Mouse (Mus musculus) large intestine, adult 2 months (tissue): Measurements from ENCODE around the gene Tdg. TPM values are rescaled to one million over a fixed set of nuclear protein-coding genes. Genes with fewer than 3 reads are reported as not detected.

Experiments used
- DNase-seq: peaks from one replicate; pipeline ENCODE4 v3.0.0-alpha.2; 2012; ENCODE audit warnings: low read depth, low spot score
- WGBS: fragments of 180-500 bp; shearing (Covaris S2); methylation state at CpG from one replicate; pipeline ENCODE4 v1.1.7; 2018; 5-methylcytosine and 5-hydroxymethylcytosine counted together
- polyA plus RNA-seq: library from polyadenylated mRNA; depleted of rRNA; stranded (reverse); fragments of >200 nt; gene quantifications from 2 replicates; pipeline ENCODE4 v1.2.3, GENCODE M21; 2012

Gene Tdg
- polyA plus RNA-seq, 1 experiment, result 28.2 TPM

DNA sequence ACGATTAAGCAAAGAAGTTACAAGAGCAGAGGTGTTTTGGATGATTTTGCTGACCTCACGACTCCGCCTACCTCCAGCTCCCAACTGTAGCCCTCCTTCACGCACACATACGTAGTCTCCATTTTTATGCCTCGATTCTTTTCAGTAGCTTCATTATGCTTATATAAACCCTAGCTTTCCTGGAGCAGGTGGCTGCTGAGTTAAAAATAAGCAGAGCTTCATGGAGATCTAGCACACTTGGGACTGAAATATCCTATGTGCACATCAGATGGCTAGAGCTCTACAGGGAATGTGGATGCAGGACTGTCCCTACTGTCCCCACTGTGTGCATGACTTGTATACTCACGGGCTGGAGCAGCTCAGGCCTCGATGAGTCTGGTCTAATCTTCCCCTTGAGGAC lies 32.2 kb downstream of the Tdg start:
- WGBS, result 82% methylated on average over 8 of the region's 8 CpGs
- DNase-seq, result no peak

DNA sequence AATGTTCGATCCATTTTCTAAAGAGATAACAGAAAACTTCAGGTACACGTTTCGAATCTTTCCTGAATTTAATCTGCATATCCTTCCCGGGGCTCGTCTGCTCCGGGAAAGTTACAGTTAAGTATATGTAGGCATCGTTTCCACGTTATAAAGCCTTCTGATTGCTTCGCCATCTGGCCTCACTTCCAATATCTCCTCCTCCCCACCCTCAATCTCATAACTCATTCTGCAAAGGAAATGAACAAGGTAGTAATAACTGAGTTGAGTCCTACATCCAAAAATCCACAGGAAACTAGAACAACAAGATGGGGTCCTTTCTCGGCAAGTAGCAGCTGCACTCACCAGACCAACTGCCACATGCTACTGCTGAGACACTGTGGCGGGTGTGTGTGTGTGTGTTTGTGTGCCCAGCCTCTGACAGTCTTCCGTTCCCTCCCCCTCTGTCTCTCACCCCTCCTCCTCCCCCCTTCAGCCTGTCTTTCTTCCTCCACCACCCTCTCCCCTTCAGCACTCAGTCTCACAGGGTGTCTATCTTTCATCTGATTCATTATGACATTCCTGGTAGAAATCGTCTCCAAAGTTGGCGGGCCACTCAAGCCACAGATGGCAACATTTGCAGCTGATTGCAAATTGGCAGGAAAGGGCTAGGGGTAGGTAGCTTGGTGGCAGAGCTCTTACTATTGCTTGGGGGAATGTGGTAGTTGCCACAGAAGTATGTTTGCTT lies 32.8 kb downstream of the Tdg start:
- 67% methylated on average over 14 of the region's 14 CpGs for WGBS
- no peak for DNase-seq

DNA sequence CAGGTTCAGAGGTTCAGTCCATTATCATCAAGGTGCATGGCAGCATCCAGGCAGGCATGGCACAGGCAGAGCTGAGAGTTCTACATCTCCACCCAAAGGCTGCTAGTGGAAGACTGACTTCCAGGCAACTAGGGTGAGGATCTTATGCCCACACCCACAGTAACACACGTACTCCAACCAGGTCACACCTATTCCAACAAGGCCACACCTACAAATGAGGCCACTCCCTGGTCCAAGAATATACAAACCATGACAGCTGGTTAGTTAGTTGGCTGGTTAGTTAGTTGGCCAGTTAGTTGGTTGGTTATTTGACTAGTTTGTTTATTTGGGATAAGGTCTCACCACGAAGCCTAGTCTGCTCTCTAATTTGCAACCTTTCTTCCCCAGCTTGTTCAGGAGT lies 33.7 kb downstream of the Tdg start:
- 62% methylated on average over 2 of the region's 2 CpGs for WGBS
- DNase-seq, result no peak

DNA sequence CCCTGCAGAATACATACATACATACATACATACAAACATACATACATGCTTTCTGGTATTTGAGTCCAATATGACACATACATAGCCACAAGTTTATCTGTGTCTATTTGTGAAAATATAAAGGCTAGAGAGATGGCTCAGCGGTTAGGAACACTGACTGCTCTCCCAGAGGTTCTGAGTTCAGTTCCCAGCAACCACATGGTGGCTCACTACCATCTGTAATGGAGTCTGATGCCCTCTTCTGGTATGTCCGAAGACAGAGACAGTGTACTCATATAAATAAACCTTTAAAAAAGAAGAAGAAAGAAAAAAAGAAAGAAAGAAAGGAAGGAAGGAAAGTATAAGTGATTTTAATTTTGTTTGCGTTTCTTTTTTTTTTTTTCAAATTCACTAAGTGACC lies 36.3 kb downstream of the Tdg start:
- DNase-seq, result no peak
- 61% methylated on average over 3 of the region's 3 CpGs for WGBS

DNA sequence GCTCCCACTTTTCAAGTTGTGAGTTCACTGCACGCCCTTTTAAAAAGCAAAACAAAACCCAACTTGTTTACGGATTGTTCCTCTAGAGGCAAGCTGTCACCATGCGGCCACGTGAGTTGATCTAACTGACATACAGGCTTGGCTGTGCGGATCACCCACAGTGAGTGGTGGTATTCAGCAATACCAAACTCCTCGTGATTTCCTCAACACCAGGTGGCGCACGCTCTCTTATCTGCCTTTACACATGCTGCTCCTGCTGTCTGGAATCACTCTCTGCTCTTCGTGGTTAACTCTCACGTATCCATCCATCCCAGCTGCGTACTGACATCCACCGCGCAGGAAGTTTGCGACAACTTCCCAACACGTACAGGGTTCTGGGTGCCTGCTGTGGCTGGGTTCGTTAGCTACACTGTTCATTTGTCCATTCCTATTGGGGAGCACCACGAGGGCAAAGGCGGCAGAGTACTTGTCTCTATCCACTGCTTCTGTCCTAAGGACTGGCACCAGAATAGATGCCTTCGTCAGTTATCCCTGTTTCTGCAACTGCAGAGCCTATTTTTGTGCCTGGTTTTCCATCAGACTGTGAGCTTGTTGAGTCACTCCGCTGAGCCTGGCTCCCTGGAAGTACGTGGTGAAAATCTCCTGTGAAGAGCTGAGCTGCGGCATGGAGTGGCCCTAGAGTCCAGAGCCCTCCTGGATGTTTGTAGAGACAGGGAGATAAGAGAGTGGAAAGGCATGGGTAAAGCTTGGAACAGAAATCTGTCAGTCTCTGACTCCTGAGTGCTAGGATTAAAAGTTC lies 37.0 kb downstream of the Tdg start:
- WGBS, result 17% methylated on average over 22 of the region's 22 CpGs
- DNase-seq, result peak; percentile 39

DNA sequence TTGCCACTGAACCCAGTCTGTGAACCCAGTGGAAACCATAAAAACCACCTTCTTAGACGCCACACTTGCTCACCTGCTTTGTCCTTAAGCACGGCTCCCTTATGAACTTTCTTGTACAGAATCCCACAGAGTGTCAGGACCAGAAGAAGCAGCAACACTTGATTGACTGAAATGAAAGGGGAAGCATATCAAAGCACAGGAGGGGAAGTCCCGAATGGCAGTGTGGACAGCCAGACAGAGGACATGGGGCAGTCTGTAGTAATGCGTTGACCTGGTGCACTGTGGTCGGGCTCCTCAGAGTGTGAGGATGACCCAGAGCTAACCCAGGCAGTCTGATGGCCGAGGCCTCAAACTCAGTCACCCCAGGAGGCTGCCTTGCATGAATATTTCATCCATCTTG lies 40.6 kb downstream of the Tdg start:
- no peak for DNase-seq
- WGBS, result 64% methylated on average over 6 of the region's 6 CpGs

DNA sequence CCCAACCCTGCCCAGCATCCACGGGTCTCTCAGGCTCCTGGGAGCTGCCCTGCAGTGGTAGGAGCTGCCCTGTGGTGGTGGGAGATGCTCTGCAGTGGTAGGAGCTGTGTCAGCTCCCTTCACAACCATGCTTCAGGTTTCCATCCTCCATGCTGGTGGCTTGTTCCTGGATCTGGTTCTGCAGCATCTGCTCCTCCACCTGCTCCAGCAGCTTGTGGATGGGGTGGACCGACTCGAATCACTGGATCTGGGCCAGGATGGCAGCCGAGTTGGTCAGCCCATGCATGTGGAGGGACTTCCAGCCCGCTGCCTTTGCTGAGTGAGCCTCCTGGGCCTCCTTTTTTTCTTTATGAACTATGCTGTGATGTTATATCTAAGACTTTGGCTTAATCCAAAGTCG lies 47.3 kb downstream of the Tdg start:
- 69% methylated on average over 6 of the region's 6 CpGs for WGBS
- DNase-seq, result no peak

DNA sequence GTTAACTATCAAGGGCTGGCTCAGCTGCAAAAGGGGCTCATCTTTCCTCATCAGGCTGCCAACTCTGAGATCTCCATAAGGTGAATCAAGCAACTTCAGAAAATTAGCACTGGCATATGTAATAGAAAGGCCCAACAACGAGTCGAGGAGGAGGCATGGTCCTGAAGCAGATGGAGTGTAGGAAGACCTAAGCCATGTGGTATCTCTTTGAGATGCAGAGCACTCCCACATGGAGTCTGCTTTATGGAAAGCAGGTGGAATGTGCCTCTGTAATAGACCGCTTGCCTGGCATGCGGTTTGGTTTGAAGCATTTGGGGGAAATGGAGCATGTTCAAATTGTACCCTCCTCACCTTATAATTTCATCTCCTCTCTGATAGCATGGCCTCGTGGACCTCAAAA lies 51.1 kb downstream of the Tdg start:
- 89% methylated on average over 5 of the region's 5 CpGs for WGBS
- DNase-seq, result no peak

DNA sequence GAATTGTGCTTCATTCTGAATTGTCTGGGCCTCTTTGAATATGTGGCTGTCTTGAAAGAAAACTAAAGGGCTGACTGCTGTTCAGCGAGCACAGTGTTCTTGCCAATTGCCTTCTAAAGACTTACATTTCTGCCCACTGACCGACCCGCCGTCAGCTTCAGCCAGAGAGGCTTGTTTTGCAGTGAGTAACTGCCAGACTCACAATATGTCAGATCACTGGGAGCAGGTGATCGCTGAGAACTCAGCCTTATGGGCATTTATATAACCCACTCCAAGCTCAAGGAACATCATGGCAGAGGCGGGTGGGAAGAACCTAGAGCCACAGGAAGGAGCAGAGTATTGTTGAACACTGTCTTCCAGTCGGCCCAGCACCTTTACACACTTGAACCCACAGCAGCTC lies 52.0 kb downstream of the Tdg start:
- DNase-seq, result no peak
- 86% methylated on average over 7 of the region's 7 CpGs for WGBS

DNA sequence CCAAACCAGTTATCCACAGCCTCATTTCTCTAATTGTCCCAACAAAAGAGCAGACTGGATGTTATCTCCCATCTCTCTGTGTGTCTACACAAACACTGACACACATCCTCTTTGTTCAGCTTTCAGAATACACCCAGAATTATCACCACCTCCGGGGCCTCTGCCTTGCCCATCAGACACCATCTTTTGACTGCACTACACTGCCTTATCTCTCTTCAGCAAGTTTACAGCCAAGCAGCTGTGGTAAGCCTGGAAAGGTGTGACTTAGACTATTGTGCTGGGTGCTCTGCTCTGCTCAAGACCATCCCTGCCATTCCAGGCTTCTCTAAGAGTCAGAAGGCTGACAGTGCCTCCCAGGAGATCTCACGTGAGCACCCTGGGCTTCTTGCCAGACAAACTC lies 55.8 kb downstream of the Tdg start:
- DNase-seq, result no peak
- 53% methylated on average over 2 of the region's 2 CpGs for WGBS

DNA sequence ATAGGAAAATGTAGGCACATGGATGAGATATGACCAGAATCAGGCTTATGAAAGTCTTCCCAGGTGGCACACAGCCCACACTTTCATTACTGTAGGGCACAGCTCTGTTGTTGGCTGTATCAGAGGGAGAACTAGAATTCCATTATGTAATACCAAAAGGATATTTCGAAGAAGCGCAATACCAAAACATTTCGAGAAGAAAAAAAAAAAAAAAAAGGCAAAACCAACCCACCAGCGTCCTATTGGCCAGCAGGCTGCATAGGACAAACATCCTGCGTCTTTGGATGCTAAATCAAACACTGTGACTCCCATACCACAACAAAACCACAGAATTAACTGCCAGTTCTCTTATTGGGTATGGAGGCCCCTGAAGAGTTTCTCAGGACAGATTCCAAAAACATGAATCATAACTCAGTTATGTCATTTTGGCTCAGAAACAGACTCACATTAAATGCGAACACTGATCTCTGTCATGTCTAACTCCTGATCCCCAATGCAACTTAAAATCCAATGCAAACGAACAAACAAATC lies 60.1 kb downstream of the Tdg start:
- no peak for DNase-seq
- WGBS, result 44% methylated on average over 7 of the region's 7 CpGs

DNA sequence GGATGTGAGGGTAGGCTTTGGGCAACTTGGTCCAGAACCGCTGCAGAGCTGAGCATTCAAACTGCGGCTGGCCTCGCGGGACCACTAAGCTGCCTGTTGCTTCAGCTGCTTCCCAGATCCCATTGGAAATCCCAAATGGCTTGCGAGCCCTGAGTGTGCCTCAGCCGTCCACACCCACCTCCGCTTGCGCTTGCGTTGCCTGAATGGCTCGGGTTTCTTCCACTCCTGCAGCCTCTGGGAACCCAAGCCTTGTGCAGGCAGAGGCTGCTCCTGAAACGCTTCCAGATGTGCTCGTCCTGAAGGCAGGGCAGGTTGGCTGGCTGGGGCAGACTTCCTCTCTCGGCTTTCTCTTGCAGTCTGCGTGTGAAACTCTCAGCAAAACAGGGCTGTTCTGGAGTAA lies 60.9 kb downstream of the Tdg start, which contains the start of gene Glt8d2:
TSS of gene Glt8d2 (minus strand) at position 157 of the 400 bp plus-strand sequence.
- no peak for DNase-seq
- WGBS, result 5% methylated on average over 14 of the region's 14 CpGs

DNA sequence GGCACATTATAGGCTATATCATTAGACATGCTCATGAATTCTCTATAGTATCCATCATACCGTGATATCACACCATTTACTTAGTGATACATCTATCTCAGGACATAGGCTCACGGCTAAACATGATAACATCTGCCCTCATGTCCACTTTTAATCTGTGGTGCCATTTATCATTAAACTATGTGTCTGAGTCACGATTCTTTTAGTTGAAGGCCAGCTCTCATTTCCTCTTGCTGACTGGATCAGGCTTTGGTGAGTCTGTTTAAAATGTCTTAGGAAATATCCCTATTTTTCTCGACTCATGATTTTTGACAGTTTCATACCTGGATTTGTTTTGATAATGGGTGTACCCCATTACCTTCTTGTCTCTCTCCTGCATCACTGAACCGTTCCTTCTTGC lies 66.3 kb downstream of the Tdg start, which contains the start of gene Hcfc2:
TSS of gene Hcfc2 (plus strand) at position 205 of the 400 bp plus-strand sequence.
- WGBS, result 76% methylated on average over 5 of the region's 5 CpGs
- no peak for DNase-seq

DNA sequence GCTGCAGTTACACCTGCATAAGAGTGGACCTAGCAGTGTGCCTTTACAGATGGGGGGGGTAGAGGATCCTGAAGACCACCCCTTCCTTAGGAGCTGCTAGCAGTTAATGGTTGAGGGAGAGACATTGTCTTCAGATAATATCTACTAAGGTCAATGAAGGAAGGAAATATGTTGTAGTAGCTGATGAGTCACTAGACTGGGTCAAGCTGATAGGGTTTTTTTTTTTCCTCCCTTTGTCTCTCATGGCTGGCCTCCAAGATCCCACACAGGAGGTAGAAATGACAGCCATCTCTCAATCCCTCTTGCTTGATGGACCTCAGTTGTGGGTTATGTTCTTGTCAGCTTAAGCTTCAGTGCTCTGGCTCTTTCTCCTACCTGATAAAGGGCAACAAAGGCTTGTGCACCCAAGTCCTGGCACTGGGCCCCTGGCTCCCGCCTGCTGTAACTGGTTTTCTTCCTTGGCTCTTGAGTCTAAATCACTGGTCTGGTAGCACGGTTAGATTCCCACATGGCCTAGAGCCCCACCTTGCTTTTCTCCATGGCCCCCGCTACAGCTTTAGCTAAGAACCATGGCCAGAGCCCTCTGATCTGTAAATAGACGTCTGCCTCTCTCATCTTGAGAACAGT lies 66.9 kb downstream of the Tdg start:
- WGBS, result 73% methylated on average over 4 of the region's 4 CpGs

DNA sequence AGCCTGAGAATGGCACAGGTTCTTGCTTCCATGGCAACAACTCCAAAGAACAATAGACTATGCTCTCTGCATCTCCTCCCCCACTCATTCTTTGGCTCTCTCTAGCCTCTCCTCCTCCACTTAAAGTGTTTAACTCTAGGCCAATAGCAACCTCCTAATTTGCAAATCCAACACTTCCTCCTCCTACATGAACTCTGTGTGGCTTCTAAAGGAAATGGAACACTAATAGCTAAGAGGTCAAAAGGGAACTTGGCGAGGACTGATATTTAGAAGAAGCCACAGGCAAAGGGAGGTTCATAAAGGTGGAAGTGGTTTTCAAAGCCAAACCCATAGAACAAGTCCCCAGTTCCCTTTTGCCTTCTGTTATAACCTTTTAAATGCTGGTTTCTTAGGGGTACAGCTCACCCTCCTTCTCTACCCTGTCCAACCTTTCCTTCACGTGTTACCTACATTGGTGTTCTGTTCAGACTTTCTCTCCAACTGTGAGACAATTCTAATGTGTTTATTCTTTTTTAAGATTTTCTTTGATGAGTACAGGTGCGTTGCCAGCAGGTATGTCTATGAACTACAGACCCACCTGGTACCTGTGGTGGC lies 67.8 kb downstream of the Tdg start:
- WGBS, result 65% methylated on average over 3 of the region's 3 CpGs
- DNase-seq, result no peak

More for the DNA sequence above, 66.9 kb downstream of the Tdg start:
- no peak for DNase-seq

DNA sequence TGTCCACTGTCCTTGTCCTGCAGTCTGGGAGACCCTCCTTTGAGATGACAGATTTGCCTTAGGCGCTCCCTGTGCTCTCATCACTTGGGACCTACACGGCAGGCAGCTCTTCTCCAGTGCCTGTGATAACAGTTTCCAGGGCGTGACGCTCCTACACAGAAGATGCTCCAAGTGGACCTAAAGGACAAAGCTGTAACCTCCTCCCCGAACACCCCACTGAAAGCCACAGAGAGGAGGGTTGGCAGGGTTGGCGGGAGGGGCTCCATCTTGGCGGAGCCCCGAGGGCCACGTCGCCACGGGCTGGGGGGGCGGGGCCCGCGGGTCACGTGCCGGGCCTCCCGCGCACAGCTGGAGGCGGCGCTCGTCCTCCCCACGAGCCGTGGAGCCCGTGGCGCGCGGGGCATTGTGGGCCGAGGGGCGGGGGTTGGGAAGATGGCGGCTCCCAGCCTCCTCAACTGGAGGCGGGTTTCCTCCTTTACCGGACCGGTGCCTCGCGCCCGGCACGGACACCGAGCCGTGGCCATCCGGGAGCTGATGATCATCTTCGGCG lies 69.2 kb downstream of the Tdg start:
- DNase-seq, result peak; percentile 53
- whole genome bisulfite sequencing, result under 1% methylated on average over 42 of the region's 42 CpGs

DNA sequence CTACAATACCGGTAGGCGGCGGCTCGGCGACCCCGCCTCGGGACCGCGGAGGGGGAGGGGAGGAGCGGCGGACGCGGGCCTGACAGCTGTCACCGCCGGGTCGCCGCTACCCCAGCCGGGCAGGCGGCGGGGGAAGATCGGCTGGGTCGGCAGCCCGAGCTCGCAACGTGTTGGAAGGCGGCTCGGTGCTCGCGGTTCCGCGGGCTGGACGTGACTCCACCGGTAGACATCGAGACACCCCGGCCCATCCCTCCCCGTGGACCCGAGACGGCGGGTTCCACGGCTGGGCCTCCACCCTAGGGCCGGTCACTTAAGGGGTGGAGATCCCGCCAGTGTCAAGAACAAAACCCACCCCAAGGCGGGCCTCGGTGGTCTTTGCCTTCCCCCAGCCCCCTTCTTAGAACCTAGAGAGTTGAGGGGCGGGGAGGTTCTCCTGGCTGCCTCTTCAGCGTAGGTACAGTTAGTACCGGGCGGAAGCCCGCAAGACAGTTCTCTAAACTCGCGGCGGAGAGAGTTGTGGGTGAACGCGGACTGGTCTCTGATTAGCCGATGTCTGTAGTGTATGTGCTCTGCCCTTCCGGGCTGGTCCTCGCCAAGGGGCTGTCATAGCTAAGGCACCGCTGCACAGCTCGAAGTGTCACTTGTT lies 69.8 kb downstream of the Tdg start:
- no peak for DNase-seq

More for the DNA sequence above, 69.8 kb downstream of the Tdg start:
- WGBS, result under 1% methylated on average over 58 of the region's 59 CpGs
